Mouse (Mus musculus) embryonic facial prominence, embryonic 11.5 days (tissue): ENCODE measurements at regions not wholly inside any gene's neighbourhood (a gene's known extent, or its start where the extent isn't known, plus 50 kb on each side); places are given as distances from the start of the nearest gene placed in this dataset.

Source experiments
- ATAC-seq: fragments of 200-750 bp; cut with Nextera tagmentation; replicated peaks from 2 replicates; pipeline ENCODE4 v1.8.0; 2017; ENCODE audit warnings: low read depth; ENCODE audit not compliant: insufficient number of reproducible peaks, low FRiP score, low TSS enrichment
- DNase-seq: peaks from one replicate; pipeline ENCODE4 v3.0.0-alpha.2; 2015; ENCODE audit warnings: low spot score
- H3K27ac ChIP-seq: fragments of 300-500 bp; sonication (generic); replicated peaks from 2 replicates; pipeline ENCODE4 v1.5.1; 2014; ENCODE audit warnings: mild to moderate bottlenecking, low read depth, low read length, control low read depth
- H3K27me3 ChIP-seq: fragments of 300-500 bp; sonication (generic); 2 replicates; pipeline ENCODE4 v1.6.1; 2014; ENCODE audit warnings: mild to moderate bottlenecking, low read length, moderate library complexity, mixed read lengths; ENCODE audit not compliant: control insufficient read depth, insufficient read depth
- H3K36me3 ChIP-seq: fragments of 300-500 bp; sonication (generic); replicated peaks from 2 replicates; pipeline ENCODE4 v1.6.1; 2014; ENCODE audit warnings: low read depth, mild to moderate bottlenecking, low read length, moderate library complexity, mixed read lengths; ENCODE audit not compliant: control insufficient read depth, insufficient read depth
- H3K4me1 ChIP-seq: fragments of 300-500 bp; sonication (generic); 2 replicates; pipeline ENCODE4 v1.6.1; 2014; ENCODE audit warnings: low read length, mixed read lengths; ENCODE audit not compliant: control insufficient read depth, insufficient read depth
- H3K4me2 ChIP-seq: fragments of 300-500 bp; sonication (generic); 2 replicates; pipeline ENCODE4 v1.6.1; 2014; ENCODE audit warnings: low read depth, mild to moderate bottlenecking, control low read depth, low read length, moderate library complexity
- H3K4me3 ChIP-seq: fragments of 300-500 bp; sonication (generic); 2 replicates; pipeline ENCODE4 v1.5.1; 2014; ENCODE audit warnings: low read depth, low read length, control low read depth
- H3K9ac ChIP-seq: fragments of 300-500 bp; sonication (generic); replicated peaks from 2 replicates; pipeline ENCODE4 v1.6.1; 2014; ENCODE audit warnings: mild to moderate bottlenecking, control low read depth, low read length
- H3K9me3 ChIP-seq: fragments of 300-500 bp; sonication (generic); replicated peaks from 2 replicates; pipeline ENCODE4 v1.6.1; 2016; ENCODE audit warnings: mild to moderate bottlenecking, low read length, inconsistent platforms, mixed read lengths; ENCODE audit not compliant: control insufficient read depth
- WGBS: fragments of 180-500 bp; shearing (Covaris S2); extraction: QIAGEN DNeasy Blood & Tissue Kit; methylation state at CpG from one replicate; pipeline ENCODE4 v1.1.7; 2014; 5-methylcytosine and 5-hydroxymethylcytosine counted together

GRCm38 (mm10) chr4:55851027-55851426 is 318.8 kb upstream of the Klf4 start:
- ATAC-seq (no peak), DNase-seq (no peak)
- H3K4me2 ChIP-seq = no peak overlapping the region
- H3K9me3 ChIP-seq = no peaks in the 10 kb centered on the region
- no peak overlapping the region for H3K9ac ChIP-seq
- no peaks in the 10 kb centered on the region for H3K4me1 ChIP-seq
- WGBS = 86% methylated on average over 5 of the region's 5 CpGs
- H3K27me3 ChIP-seq = no peaks in the 10 kb centered on the region
- H3K36me3 ChIP-seq = no peaks in the 10 kb centered on the region
- H3K4me3 ChIP-seq = no peak overlapping the region
- H3K27ac ChIP-seq = no peak overlapping the region

- Histone ChIP-seq H3K9ac (no peak overlapping the region), H3K4me3 (no peak overlapping the region), H3K27me3 (no peaks in the 10 kb centered on the region), H3K4me1 (no peaks in the 10 kb centered on the region), H3K4me2 (no peak overlapping the region), H3K36me3 (no peaks in the 10 kb centered on the region), H3K9me3 (no peaks in the 10 kb centered on the region), H3K27ac (no peak overlapping the region)
- WGBS = 51% methylated on average over 12 of the region's 12 CpGs
- DNase-seq (peak; percentile 25), ATAC-seq (no peak)
Observed at GRCm38 (mm10) chr4:55843727-55844401, 311.6 kb upstream of the Klf4 start.

DNA sequence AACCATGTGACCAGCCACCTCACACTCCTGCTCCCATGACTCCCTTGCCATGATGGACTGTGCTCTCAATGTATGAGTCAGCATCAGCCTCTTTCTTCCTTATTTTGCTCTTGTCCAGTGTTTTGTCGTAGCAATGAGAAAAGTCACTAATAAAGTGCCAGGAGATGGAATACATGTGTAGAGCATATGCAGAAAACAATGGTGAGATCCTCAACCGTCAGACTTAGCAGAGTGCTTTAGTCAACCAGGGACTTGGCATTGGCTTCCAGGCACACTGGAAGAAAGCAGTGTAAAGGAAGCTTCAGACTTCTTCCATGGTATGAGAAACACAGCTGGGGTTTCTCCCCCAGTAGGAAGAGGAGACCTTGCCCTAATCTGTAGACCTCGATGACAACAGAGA is 306.3 kb upstream of the Klf4 start:
- ATAC-seq (no peak), DNase-seq (no peak)
- Histone ChIP-seq H3K4me1 (no peaks in the 10 kb centered on the region), H3K9me3 (no peaks in the 10 kb centered on the region), H3K9ac (no peak overlapping the region), H3K36me3 (no peaks in the 10 kb centered on the region), H3K4me3 (no peak overlapping the region), H3K27ac (no peak overlapping the region), H3K27me3 (no peaks in the 10 kb centered on the region), H3K4me2 (no peak overlapping the region)
- 90% methylated on average over 3 of the region's 3 CpGs for WGBS

- no peak overlapping the region for H3K27ac ChIP-seq
- no peak overlapping the region for H3K9ac ChIP-seq
- no peaks in the 10 kb centered on the region for H3K4me1 ChIP-seq
- H3K27me3 ChIP-seq = no peaks in the 10 kb centered on the region
- no peak overlapping the region for H3K4me3 ChIP-seq
- WGBS = 87% methylated on average over 9 of the region's 9 CpGs
- ATAC-seq = no peak
- no peak for DNase-seq
- no peaks in the 10 kb centered on the region for H3K9me3 ChIP-seq
- H3K4me2 ChIP-seq = no peak overlapping the region
- no peaks in the 10 kb centered on the region for H3K36me3 ChIP-seq
Observed at GRCm38 (mm10) chr4:55824047-55824760, 291.9 kb upstream of the Klf4 start.

GRCm38 (mm10) chr4:55823583-55823982 is 291.3 kb upstream of the Klf4 start:
- H3K27ac ChIP-seq = no peak overlapping the region
- no peak for ATAC-seq
- no peaks in the 10 kb centered on the region for H3K4me1 ChIP-seq
- no peak overlapping the region for H3K9ac ChIP-seq
- DNase-seq = no peak
- H3K27me3 ChIP-seq = no peaks in the 10 kb centered on the region
- no peaks in the 10 kb centered on the region for H3K36me3 ChIP-seq
- 67% methylated on average over 1 of the region's 1 CpGs for WGBS
- H3K4me2 ChIP-seq = no peak overlapping the region
- no peak overlapping the region for H3K4me3 ChIP-seq
- H3K9me3 ChIP-seq = no peaks in the 10 kb centered on the region

- 85% methylated on average over 4 of the region's 4 CpGs for WGBS
- H3K9me3 ChIP-seq = no peaks in the 10 kb centered on the region
- DNase-seq (no peak), ATAC-seq (no peak)
- no peak overlapping the region for H3K4me2 ChIP-seq
- no peak overlapping the region for H3K4me3 ChIP-seq
- H3K27me3 ChIP-seq = no peaks in the 10 kb centered on the region
- H3K4me1 ChIP-seq = no peaks in the 10 kb centered on the region
- no peak overlapping the region for H3K27ac ChIP-seq
- H3K9ac ChIP-seq = no peak overlapping the region
- H3K36me3 ChIP-seq = no peaks in the 10 kb centered on the region
Observed at GRCm38 (mm10) chr4:55817035-55817818, 285.0 kb upstream of the Klf4 start.

DNA sequence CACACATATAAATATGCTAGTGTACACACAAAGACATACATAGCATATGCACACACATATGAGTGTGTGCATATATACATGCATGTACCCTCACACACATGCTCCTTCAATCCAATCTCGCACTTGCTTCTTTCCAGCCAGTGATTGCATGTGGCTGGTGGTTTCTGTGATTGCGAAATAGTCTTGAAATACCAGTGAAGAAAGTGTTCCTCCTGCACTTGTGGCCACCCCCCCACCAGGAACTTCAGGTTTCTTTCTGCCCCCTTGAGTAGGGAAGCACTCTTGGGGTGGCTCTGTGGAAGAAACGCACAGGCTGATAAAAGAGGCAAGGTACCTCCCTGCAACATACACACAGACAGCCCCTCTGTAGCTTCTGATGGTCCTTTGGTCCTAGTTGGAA is 283.6 kb upstream of the Klf4 start:
- Histone ChIP-seq H3K9me3 (no peaks in the 10 kb centered on the region), H3K36me3 (no peaks in the 10 kb centered on the region), H3K4me3 (no peak overlapping the region), H3K4me2 (no peak overlapping the region), H3K27me3 (no peaks in the 10 kb centered on the region), H3K4me1 (no peaks in the 10 kb centered on the region), H3K27ac (no peak overlapping the region), H3K9ac (no peak overlapping the region)
- WGBS = 92% methylated on average over 3 of the region's 3 CpGs
- ATAC-seq (no peak), DNase-seq (no peak)

DNA sequence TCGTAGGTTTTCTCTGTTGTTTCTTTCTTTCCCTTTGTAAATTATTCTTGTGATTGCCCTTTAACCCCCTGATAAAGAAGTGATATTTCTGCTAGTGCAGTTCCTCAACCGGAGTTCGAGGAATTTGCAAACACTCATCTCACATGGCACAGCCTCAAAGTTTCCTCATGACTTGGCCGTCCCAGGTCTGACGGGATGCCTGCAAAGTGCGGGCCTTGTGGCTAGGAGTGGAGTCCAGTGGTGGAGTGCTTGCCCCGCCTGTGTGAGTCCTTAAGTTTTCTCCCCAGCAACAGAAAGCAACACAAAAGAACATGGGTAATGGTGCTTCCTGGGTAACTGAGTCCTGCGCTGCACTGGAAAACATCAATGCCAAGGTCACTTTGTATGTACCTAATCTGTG is 280.6 kb upstream of the Klf4 start:
- no peak overlapping the region for H3K27ac ChIP-seq
- no peaks in the 10 kb centered on the region for H3K36me3 ChIP-seq
- H3K4me1 ChIP-seq = no peaks in the 10 kb centered on the region
- ATAC-seq (no peak), DNase-seq (no peak)
- no peak overlapping the region for H3K9ac ChIP-seq
- H3K4me3 ChIP-seq = no peak overlapping the region
- H3K27me3 ChIP-seq = no peaks in the 10 kb centered on the region
- WGBS = 86% methylated on average over 8 of the region's 8 CpGs
- no peaks in the 10 kb centered on the region for H3K9me3 ChIP-seq
- no peak overlapping the region for H3K4me2 ChIP-seq
